Mouse (Mus musculus) kidney, adult 9 months (tissue): ENCODE measurements around the gene Smad3.

ENCODE experiments used
- DNase-seq: peaks from one replicate; pipeline ENCODE4 v3.0.0; 2022

Gene Smad3

GRCm38 (mm10) chr9:63658970-63659371, 98.8 kb downstream of the Smad3 start:
- DNase-seq: peak; percentile 51

- DNase-seq: peak; percentile 6
Measured at GRCm38 (mm10) chr9:63658436-63658835, 99.4 kb downstream of the Smad3 start.

- DNase-seq: peak; percentile 53
Measured at GRCm38 (mm10) chr9:63657167-63657566, 100.6 kb downstream of the Smad3 start.

DNA sequence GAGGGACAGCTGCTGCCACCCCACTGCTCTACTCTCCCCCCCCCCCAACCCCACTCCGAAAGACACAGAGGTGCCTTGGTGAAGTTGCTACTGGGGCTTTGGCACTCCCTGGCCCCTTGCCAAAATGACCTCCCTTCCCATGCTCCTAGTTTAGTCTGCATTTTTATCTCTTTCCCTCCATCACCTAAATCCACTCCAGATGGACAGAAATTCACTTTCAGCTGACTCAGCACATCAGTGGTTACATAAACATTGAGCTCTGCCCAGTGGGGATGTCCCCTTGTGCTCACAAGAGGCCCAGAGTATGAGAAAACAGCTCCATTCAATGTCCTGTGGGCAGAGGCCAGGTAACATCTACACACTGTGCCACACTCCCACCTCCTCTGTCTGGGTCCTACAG, 102.7 kb downstream of the Smad3 start:
- DNase-seq: peak; percentile 32

DNA sequence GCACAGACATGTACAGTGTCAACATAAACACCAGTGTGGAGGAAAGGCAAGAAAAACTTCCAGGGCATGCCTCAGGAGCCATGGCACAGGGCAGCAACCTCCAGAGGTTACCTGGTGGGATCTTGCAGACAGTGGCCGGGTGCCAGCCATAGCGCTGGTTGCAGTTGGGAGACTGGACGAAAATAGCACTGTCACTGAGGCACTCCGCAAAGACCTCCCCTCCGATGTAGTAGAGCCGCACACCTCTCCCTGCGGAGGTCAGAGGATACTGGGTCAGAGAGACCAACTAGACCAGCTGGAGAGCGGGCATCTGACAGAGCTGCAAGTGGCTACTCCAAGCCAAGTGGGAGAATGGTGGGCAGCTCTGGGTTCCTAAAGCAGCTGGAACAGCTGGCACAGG, 103.2 kb downstream of the Smad3 start:
- DNase-seq: peak; percentile 7

GRCm38 (mm10) chr9:63653666-63654065, 104.1 kb downstream of the Smad3 start:
- peak; percentile 19 for DNase-seq

GRCm38 (mm10) chr9:63651594-63651993, 106.2 kb downstream of the Smad3 start:
- DNase-seq: peak; percentile 29

- DNase-seq: peak; percentile 4
Measured at GRCm38 (mm10) chr9:63650905-63651304, 106.9 kb downstream of the Smad3 start.

GRCm38 (mm10) chr9:63649841-63650545, 107.8 kb downstream of the Smad3 start:
- peak; percentile 50 for DNase-seq

DNA sequence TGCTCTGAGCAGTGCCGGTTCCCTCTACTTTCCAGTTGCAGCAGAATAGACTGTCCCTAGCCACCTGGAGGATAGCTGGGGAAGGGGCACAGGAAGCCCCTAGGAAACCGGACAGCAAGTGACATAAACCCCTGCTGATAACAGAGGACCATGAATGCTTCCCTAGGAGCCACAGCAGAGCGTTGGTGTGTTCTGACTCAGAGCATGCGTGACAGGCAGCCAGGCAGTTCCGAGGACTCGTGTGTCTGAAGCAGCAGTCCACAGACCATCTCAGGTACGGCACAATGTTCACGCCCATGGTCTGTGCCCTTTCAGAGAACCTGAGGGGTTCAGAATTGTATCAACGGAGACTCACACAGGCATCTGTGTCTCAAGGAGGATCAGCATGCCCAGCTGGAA, 109.3 kb downstream of the Smad3 start:
- peak; percentile 3 for DNase-seq

GRCm38 (mm10) chr9:63647581-63648519, 109.9 kb downstream of the Smad3 start:
- peak; percentile 70 for DNase-seq

- DNase-seq: no peak
Measured at GRCm38 (mm10) chr9:63645084-63645483, 112.7 kb downstream of the Smad3 start.

DNA sequence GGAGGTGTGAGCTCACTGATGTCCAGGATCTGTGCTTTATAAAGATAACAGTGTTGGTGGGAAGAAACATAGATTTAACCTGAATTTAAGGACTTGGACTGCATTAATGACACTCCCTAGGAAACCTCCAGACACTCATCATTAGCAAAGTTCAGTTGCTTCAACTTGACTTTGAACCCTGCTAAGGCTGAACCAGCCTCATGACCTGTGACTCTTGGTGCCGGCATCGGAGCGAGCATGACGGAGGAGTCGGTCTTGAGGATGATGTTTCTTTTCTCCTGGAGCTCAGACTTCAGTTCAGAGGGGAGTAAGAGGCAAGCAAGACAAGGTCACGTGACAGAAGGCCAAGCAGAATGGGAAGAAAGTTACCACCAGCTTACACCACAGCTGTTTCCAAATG, 113.8 kb downstream of the Smad3 start:
- DNase-seq: peak; percentile 42

- peak; percentile 6 for DNase-seq
Measured at GRCm38 (mm10) chr9:63641983-63642646, 115.7 kb downstream of the Smad3 start.

- no peak for DNase-seq
Measured at GRCm38 (mm10) chr9:63636113-63636512, 121.7 kb downstream of the Smad3 start.

GRCm38 (mm10) chr9:63633334-63633733, 124.5 kb downstream of the Smad3 start:
- DNase-seq: no peak

- DNase-seq: no peak
Measured at GRCm38 (mm10) chr9:63632924-63633323, 124.9 kb downstream of the Smad3 start.

DNA sequence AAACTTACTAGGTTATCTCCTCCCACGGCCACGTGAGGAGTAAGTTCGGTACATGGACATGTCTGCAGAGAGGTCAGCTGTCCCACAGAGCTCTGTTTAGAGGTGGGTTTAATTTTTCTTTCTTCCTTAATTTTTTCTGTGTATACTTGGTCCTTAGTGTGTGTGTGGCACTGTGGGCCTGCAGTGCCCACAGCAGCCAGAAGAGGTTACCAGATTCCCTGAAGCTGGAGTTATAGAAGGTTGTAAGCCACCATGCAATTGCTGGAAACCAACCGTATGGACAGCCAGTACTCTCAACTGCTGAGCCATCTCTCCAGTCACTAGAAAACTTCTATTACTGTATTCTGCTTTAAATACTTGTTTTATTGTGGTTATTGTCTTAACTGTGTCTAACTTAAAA, 125.7 kb downstream of the Smad3 start:
- DNase-seq: no peak

DNA sequence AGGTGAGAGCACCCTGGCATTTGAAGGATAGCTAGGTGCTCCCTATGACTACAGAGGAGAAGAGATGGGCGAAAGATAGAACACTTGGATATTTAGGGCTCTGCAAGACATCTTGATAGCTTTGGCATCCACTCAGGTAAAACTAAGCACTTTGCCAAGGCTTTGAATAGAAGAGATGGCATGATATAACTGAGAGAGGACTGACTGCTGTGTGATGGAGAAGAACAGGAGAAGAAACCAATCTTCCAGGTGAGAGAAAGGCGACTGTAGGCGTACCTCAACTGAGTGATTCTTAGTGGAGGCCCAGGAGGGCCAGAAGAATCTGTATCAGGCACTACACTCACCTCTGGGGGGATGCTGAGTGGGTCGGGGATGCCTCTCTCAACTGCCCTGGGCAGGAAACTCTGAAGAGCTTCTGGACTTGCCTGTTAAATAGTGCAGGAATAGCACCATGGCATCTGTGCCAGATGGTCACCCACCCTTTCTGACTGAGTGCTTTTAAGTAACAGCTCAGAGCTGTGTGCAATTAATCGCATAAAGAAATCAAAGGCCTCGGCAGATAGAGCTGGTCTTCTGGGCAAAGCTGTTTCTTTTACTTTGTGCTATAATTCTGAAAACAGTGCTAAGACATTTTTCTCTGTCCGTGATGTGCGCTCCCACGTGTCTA, 132.6 kb downstream of the Smad3 start:
- no peak for DNase-seq

- DNase-seq: no peak
Measured at GRCm38 (mm10) chr9:63623895-63624569, 133.8 kb downstream of the Smad3 start.

DNA sequence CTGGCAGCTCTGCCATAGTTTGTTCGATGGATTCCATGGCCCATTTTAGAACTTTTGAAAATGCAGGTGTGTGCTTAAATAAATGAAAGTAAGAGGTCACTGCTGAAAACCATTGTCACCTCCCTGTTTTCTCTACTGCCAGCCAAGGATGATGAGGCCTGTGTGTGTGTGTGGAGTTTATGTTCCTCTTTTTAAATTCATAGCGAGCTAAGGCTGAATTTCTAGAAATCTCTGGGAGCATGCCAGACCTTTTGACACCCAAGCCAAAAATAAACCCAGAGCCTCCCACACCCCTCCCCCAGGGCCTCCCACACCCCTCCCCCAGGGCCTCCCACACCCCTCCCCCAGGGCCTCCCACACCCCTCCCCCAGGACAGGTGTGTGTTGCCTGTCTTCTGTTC, 139.8 kb downstream of the Smad3 start:
- no peak for DNase-seq
